Mouse (Mus musculus): ENCODE measurements around the gene Tex14. TPM values are rescaled to one million over a fixed set of nuclear protein-coding genes. Genes with fewer than 3 reads are reported as not detected.

Tex14 gene
- total RNA-seq (2023): under 1 TPM; 0.78 to 0.86 TPM

DNA sequence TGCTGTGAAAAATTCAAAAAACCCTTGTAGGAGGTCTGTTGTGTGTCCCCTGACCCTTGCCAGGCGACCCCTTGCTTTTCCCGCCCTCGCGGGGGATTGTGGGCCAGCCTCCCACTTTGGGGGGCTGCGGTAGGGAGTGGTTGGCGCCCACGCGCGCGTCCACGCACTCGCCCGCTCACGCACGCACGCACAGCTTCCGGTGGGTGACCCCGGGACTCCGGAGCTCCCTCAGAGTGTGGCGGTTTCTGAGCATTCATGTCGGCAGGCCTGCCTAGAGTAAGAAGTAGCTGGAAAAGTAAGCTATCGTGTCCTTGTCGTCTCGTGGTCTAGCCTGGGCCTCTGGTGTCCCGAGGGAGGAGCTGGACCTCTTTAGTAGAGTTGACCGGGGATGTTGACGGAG is at the start of gene Tex14, which contains the start of gene Rad51c:
Gene Tex14 (plus strand): TSS at position 190 of the 400 bp plus-strand sequence.
Gene Rad51c (minus strand): TSS at position 79 of the 400 bp plus-strand sequence.

DNA sequence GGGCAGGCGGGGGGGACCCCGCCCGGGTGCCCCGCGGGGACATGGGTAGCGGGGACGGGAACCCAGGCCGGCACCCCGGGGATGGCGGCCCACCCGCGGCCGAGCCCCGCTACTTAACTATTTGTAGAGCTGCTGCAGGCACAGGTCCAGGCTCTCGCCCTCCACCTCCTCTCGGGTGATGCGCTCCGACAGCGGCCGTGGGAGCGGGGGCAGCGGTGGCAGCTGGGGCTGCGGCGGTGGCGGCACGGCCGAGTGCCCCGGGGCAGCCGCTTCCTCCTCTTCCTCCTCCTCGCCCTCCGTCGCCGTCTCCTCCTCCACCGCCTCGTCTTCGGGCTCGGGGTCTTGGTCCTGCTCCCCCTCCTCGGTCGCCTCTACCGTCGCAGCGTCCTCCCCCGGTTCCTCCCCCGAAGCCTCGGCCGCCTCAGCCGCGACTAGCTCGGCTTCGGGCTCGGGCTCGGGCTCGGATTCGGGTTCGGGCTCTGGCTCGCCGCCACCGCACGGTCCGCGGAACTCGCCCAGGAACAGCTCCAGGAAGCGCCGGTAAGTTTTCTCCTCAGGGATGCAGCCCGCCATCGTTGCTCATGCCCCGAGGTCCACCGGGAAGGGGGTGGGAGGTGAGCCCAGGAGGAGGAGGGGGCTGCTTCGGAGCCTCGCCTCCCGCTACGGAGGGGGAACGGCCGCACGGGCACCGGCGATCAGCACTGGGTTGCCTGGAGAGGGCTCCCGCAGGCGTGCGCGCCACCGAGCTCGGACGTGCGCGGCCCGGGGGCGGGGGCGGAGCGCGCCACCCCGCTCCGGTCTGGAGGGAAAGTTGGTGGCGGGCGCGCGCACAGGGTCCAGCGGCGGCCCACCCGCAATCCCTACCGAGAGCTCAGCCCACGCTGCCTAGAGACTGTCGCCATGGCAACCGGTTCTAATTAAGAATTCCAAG is 46.3 kb upstream of the Tex14 start, which contains the start of gene Ppm1e:
Gene Ppm1e (minus strand): TSS at position 693 of the 931 bp plus-strand sequence.

DNA sequence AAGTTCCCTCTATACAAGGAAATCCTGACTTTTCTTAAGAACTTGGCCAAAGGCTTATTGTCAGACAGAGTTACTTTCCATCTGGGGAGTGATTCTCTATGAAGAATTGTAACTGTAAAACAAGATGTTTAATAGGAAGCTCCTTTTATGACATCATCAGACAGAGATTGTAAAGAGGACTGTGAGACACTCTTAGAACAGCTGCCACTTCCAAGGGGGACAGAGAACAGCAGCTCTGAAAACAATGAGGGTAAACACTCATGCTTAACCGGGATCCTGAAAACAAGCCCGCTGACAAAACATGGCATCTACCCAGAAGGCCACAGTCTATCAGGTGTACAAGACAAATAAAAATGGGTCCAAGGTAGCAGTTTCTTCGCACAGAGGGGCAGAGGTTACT is 161.6 kb downstream of the Tex14 start, which contains the start of gene Gm11492:
Gene Gm11492 (plus strand): TSS at position 153 of the 400 bp plus-strand sequence.

DNA sequence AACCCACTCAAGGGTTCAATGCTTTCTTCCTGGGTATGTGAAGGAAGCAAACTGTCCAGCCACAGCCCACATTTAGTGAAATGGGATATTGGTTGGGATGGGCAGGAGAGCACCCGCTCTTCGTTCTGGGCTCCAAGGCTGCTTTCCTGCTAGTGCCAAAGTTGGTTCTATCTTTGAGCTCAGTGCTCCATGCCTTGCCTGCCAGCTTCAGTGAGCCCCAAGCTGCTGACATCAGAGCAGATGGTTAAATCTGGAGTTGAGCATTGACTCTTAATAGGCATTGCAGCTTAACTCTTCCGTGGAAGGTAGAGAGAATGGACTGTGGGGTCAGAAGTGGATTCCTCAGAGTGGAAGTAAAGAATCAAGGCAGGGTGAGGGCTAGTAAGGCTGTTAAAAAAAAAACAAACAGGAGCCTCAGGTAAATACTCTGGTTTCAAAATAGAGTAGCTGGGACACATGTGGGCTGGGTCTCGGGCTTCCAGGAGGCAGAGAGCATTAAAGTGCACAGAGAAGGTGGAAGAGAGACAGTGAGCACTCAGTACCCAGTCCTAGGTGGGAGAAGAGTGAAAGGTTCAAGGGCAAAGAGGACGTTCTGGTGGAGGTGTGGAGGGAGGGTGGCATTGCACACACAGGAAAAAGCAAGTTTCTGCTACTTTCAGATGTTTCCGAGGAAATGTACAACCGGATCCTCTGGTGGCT is 163.5 kb downstream of the Tex14 start, which contains the start of gene Sept4:
Gene Sept4 (plus strand): TSS at position 649 of the 699 bp plus-strand sequence.

DNA sequence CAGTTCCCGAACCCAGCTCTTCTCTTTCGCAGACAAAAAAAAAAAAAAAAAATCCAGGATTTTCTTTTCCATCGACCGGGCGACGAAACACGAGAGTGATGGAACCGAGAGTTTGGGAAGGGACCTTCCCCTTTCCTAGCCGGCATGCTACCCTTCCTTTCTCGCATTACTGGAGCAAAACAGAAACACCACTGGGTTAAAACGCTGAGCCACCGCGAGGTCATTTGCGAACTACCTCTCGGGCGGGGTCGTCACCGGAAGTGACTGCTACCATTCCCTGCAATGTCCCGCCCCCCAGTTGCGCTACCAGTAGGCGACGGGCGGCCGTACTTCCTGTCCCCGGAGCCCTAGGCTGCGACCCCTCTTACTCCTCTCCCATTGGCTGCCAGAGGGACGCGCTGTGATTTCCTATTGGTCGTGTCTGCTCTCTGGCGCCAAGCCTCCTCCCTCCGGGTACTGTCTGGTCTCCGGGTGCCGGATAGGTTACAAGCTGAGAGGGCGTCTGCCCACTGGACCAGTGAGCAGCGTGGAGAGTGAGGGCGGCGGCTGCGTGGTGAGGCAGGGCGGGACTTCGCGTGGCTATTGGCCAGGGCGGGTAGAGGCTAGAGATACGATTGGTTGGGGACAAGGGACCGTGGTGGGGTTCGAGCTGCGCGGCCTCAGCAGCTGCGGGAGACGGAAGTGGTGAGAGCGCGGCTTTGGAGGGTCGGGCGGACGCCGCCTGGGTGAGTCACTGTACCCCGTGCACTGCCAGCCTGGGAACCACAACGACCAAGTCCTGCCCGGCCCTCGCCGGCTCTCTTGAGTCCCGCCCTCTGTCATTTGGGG is 186.9 kb downstream of the Tex14 start, which contains the start of gene Mtmr4:
Gene Mtmr4 (plus strand): TSS at position 637 of the 828 bp plus-strand sequence.

Other genes starting within 250 kb of the Tex14 start
- 1 to 10 TPM; 7.1 to 9.6 TPM for gene Ppm1e, start 46.0 kb upstream of the Tex14 start, total RNA-seq (2023)
- 1 to 10 TPM; 8.1 to 8.8 TPM for gene Rad51c, start 111 bp upstream of the Tex14 start, total RNA-seq (2023)
- not detected for gene Gm11492, start 161.6 kb downstream of the Tex14 start, total RNA-seq (2023)
- gene Sept4, start 163.8 kb downstream of the Tex14 start, total RNA-seq (2023): 1 to 10 TPM in 1 of 2 experiments, under 1 TPM in 1; 0.58 to 1.9 TPM
- gene Mtmr4, start 187.1 kb downstream of the Tex14 start, total RNA-seq (2023): 10 to 100 TPM; 54.9 to 64.4 TPM
- under 1 TPM in 1 of 2 experiments, not detected in 1; 0.30 TPM for gene Hsf5, start 212.1 kb downstream of the Tex14 start, total RNA-seq (2023)